ENCODE assay signal across 8 mouse cellular contexts in the genomic region with DNA sequence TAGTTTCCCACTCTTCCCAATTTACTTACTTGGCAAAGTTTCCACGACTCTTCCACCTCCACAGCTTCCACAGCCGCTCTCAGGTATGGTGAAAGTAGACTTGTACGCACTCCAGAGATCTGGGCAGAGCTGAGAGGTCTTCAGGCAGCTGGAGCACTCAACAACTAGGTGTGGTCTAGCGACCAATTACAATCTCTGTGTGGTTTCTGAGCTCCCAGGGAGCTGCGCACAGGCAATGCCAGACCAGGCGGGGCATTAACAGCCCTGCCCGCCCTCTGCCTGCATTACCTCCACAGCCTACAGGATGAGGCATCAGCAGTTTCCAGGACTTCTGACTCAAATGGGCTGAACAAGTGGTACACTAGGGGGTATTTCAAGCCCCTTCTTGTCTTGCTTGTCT. TPM values are rescaled to one million over a fixed set of nuclear protein-coding genes. Genes with fewer than 3 reads are reported as not detected.
DNase-seq lines count a peak whose midpoint lies in the region; ATAC-seq and TF ChIP-seq lines count a peak whose summit lies in the region.

Gm49027 (minus strand) TSS at position 208 of the 400 bp plus-strand sequence.

- peaks cover 34% of the 10 kb centered on the region for H3K36me3 ChIP-seq in heart, embryonic 14.5 days (ENCODE audit: control insufficient read depth, insufficient read depth, low read length)
- H3K36me3 ChIP-seq in C2C12 (ENCODE audit: control insufficient read depth, insufficient read depth): peaks cover 4% of the 10 kb centered on the region
- H3K36me3 ChIP-seq in hindbrain, embryonic 13.5 days: peaks cover 31% of the 10 kb centered on the region
- H3K36me3 ChIP-seq in midbrain, embryonic 11.5 days (ENCODE audit: control insufficient read depth, insufficient read depth, low read length): no peaks in the 10 kb centered on the region; the same call in 1 of the 2 replicates

- no peak for TF ChIP-seq CTCF in C2C12 (IDR thresholded peaks at IDR 0.05; ENCODE audit: control insufficient read depth, insufficient read depth, insufficient read length)

- H3K79me3 ChIP-seq in C2C12 (ENCODE audit: low read depth): peaks cover 5% of the 10 kb centered on the region

- DNase-seq in heart, adult 18-20 months: no peak
- peak; percentile 43 for DNase-seq in ZHBTc4 (ENCODE audit: low read depth, low spot score)
- no peak for DNase-seq in midbrain, embryonic 11.5 days (ENCODE audit: low spot score, missing footprints)
- no peak for DNase-seq in embryo, embryonic 10.5 days (ENCODE audit: low spot score)
- DNase-seq in cerebellum, adult 11 months: no peak

- H3K4me1 ChIP-seq in heart, embryonic 14.5 days (ENCODE audit: control insufficient read depth in 2 of 2, insufficient read depth in 2 of 2, low read length in 2 of 2): peaks cover 3 to 16% of the 10 kb centered on the region in 2 experiments; a peak in 3 of 4 replicates
- peaks cover 30% of the 10 kb centered on the region for H3K4me1 ChIP-seq in hindbrain, embryonic 13.5 days (replicated peaks)
- peaks cover 13% of the 10 kb centered on the region for H3K4me1 ChIP-seq in midbrain, embryonic 11.5 days (ENCODE audit: control insufficient read depth, insufficient read depth, low read length)

- H3K27me3 ChIP-seq in heart, embryonic 14.5 days (ENCODE audit: control insufficient read depth, insufficient read depth, low read length): no peaks in the 10 kb centered on the region
- no peaks in the 10 kb centered on the region for H3K27me3 ChIP-seq in C2C12 (ENCODE audit: control insufficient read depth, insufficient read depth, insufficient read length)
- no peaks in the 10 kb centered on the region for H3K27me3 ChIP-seq in hindbrain, embryonic 13.5 days
- H3K27me3 ChIP-seq in midbrain, embryonic 11.5 days (ENCODE audit: control insufficient read depth, insufficient read depth, low read length): no peaks in the 10 kb centered on the region

- H3K4me3 ChIP-seq in heart, embryonic 14.5 days (ENCODE audit: control insufficient read depth in 1 of 2, insufficient read depth in 1 of 2, low read depth in 1 of 2, low read length in 2 of 2): peak within 1 kb of the TSS; percentile 66 to 90
- peak within 1 kb of the TSS; percentile 78 for H3K4me3 ChIP-seq in C2C12 (ENCODE audit: insufficient read depth, poor library complexity, severe bottlenecking)
- H3K4me3 ChIP-seq in hindbrain, embryonic 13.5 days: peak within 1 kb of the TSS; percentile 90
- H3K4me3 ChIP-seq in midbrain, embryonic 11.5 days (ENCODE audit: low read depth, low read length): peak within 1 kb of the TSS; percentile 93

- no peak within 1 kb of the TSS for H3ac ChIP-seq in C2C12 (ENCODE audit: control insufficient read depth, insufficient read length, low read depth)

- ATAC-seq in heart, embryonic 14.5 days (ENCODE audit: insufficient number of reproducible peaks, insufficient read depth, low FRiP score, low read depth): no peak
- ATAC-seq in hindbrain, embryonic 13.5 days (ENCODE audit: low FRiP score): no peak
- no peak for ATAC-seq in midbrain, embryonic 11.5 days (ENCODE audit: low FRiP score)

- 79% methylated on average over 7 of the region's 7 CpGs for WGBS in heart, embryonic 14.5 days
- 87% methylated on average over 7 of the region's 7 CpGs for WGBS in hindbrain, embryonic 13.5 days
- WGBS in midbrain, embryonic 11.5 days: 92% methylated on average over 7 of the region's 7 CpGs

- peaks cover 15% of the 10 kb centered on the region for H3K79me2 ChIP-seq in C2C12 (ENCODE audit: control insufficient read depth, insufficient read depth)

- no peak within 1 kb of the TSS for H3K9ac ChIP-seq in heart, embryonic 14.5 days (ENCODE audit: low read length)
- peak within 1 kb of the TSS; percentile 73 for H3K9ac ChIP-seq in hindbrain, embryonic 13.5 days
- H3K9ac ChIP-seq in midbrain, embryonic 11.5 days (ENCODE audit: low read length): peak within 1 kb of the TSS; percentile 44

- H3K4me2 ChIP-seq in heart, embryonic 14.5 days (ENCODE audit: low read length): peak within 1 kb of the TSS; percentile 71
- H3K4me2 ChIP-seq in hindbrain, embryonic 13.5 days: peak within 1 kb of the TSS; percentile 95
- peak within 1 kb of the TSS; percentile 59 for H3K4me2 ChIP-seq in midbrain, embryonic 11.5 days

- H3K27ac ChIP-seq in heart, embryonic 14.5 days (replicated peaks in 1 of 2; ENCODE audit: control insufficient read depth in 1 of 2, insufficient read depth in 1 of 2, low read depth in 2 of 2, low read length in 2 of 2): no peak within 1 kb of the TSS
- peak within 1 kb of the TSS; percentile 81 for H3K27ac ChIP-seq in hindbrain, embryonic 13.5 days
- H3K27ac ChIP-seq in midbrain, embryonic 11.5 days (ENCODE audit: low read depth, low read length): peak within 1 kb of the TSS; percentile 61; the same call in 1 of the 2 replicates

- no peaks in the 10 kb centered on the region for H3K9me3 ChIP-seq in heart, embryonic 14.5 days (ENCODE audit: control insufficient read depth, low read length)
- no peaks in the 10 kb centered on the region for H3K9me3 ChIP-seq in hindbrain, embryonic 13.5 days
- no peaks in the 10 kb centered on the region for H3K9me3 ChIP-seq in midbrain, embryonic 11.5 days (ENCODE audit: control insufficient read depth, low read length)

TF ChIP-seq in C2C12, 6 proteins besides CTCF, POLR2A, EP300 and RAD21:
- TF ChIP-seq FOSL1 (IDR thresholded peaks at IDR 0.05; ENCODE audit: insufficient read depth, low read length, poor library complexity, severe bottlenecking) (no peak), CEBPB (IDR thresholded peaks at IDR 0.05; ENCODE audit: low read depth) (no peak), MYOG (IDR thresholded peaks at IDR 0.05; ENCODE audit: control insufficient read depth, extremely low read depth, insufficient read length) (no peak), MYOD1 (IDR thresholded peaks at IDR 0.05; ENCODE audit: control insufficient read depth, insufficient read length, low read depth) (no peak), MAX (IDR thresholded peaks at IDR 0.05) (no peak), USF1 (IDR thresholded peaks at IDR 0.05; ENCODE audit: low read depth) (no peak)

RNA-seq across cellular contexts. Expression of gene Gm49027, which starts in this region (rescaled TPM):
- 0.31 and 0.57 TPM in 2 replicates for polyA plus RNA-seq in heart, embryonic 14.5 days (2014; fragmentation: Nextera tagmentation; extraction: Ambion mirVana)
- under 1 TPM in 1 of 2 experiments, not detected in 1; 0.41 TPM for total RNA-seq in heart, adult 18-20 months (2021)
- not detected for polyA plus RNA-seq in C2C12 (2012; fragmentation: generic; extraction: Trizol)
- polyA plus RNA-seq in hindbrain, embryonic 13.5 days (2015; fragmentation: Nextera tagmentation; extraction: Ambion mirVana): 3.5 and 4.8 TPM in 2 replicates
- 0.44 and 0.72 TPM in 2 replicates for polyA plus RNA-seq in midbrain, embryonic 11.5 days (2014; fragmentation: Nextera tagmentation; extraction: Ambion mirVana)

Comparison
In these comparisons a context has a peak if more than half of its experiments do, and no peak if none do; other contexts are left out.
1. H3K27ac ChIP-seq: peak in hindbrain, embryonic 13.5 days (single experiment) and midbrain, embryonic 11.5 days (single experiment); none in heart, embryonic 14.5 days (0 of 2).
2. Peak in every context shown above with its lines, with median percentiles within 50 percentile points of each other: H3K4me2 ChIP-seq and H3K4me3 ChIP-seq.